Mouse (Mus musculus): ENCODE data around the gene Nktr.

Nktr gene

GRCm38 (mm10) chr9:121762248-121762647 is 43.3 kb downstream of the Nktr start:
- no peak for DNase-seq

- DNase-seq: no peak
Observed at GRCm38 (mm10) chr9:121762761-121763160, 43.8 kb downstream of the Nktr start.

- no peak for DNase-seq
Observed at GRCm38 (mm10) chr9:121763716-121764115, 44.7 kb downstream of the Nktr start.

- DNase-seq: peak; percentile 72
Observed at GRCm38 (mm10) chr9:121765166-121765855, 46.3 kb downstream of the Nktr start.

- DNase-seq: no peak
Observed at GRCm38 (mm10) chr9:121772412-121772811, 53.4 kb downstream of the Nktr start.

GRCm38 (mm10) chr9:121775951-121776350 is 57.0 kb downstream of the Nktr start:
- DNase-seq: no peak

- no peak for DNase-seq
Observed at GRCm38 (mm10) chr9:121776511-121776910, 57.5 kb downstream of the Nktr start.

DNA sequence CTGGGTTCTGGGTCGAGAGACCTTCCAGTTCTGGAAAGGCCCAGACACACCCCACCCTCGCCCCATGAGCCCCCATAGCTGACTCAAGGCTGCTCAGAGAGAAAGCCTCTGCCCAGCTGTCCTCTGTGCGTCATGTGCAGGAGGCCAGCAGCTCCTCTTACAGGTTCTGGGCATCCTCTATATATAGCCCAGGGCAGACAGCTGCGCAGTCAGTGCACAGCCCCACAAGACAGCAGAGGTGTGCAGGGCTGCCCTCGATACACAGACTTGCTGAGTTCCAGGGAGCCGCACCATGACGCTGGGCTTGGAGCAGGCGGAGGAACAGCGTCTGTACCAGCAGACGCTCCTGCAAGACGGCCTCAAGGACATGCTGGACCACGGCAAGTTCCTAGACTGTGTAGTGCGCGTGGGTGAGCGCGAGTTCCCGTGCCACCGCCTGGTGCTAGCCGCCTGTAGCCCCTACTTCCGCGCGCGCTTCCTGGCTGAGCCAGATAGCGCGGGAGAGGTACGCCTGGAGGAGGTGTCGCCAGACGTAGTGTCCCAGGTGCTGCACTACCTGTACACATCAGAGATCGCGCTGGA is 58.6 kb downstream of the Nktr start, which contains the start of gene Klhl40:
Gene Klhl40, plus strand, starts transcription at position 124 of the 582 bp plus-strand sequence.
- DNase-seq: no peak

GRCm38 (mm10) chr9:121778066-121778624 is 59.2 kb downstream of the Nktr start:
- DNase-seq: no peak

GRCm38 (mm10) chr9:121784801-121785200 is 65.8 kb downstream of the Nktr start:
- no peak for DNase-seq

DNA sequence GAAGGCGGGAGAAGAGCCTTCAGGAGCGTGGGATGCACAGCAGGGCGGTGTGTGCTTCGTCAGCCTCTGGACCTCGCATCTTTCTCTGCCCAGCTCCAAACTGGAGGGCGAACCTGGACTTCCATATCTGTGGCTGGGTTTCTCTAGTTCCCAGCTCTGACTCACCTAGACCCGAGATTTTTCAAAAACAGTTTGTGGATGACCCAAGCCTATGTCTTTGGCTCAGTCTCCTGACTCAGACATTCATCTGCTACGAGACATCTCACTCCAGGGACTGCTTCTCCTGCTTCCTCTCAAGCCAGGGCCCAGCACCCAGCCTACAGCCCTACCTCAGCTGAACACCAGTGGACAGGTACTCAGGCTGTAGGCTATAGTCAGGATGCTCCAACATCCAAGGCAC is 66.3 kb downstream of the Nktr start:
- DNase-seq: no peak

DNA sequence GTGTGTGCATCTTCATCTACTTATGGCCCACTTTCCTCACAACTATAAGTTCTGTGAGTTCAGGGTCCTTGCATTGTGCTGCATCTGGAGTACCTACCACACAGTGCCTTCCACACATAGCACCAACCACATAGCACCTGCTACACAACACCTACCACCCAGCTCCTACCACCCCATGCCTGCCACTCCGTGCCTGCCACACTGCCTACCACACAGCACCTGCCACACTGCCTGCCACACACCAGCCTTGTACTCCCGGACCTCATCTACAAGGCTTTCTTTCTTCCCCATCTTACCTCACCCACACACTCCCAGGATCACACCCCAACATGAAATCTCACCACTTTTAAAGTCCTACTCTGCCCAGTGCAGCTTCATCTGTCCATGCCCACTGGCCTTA is 67.4 kb downstream of the Nktr start:
- no peak for DNase-seq

GRCm38 (mm10) chr9:121791206-121791605 is 72.2 kb downstream of the Nktr start:
- peak; percentile 65 for DNase-seq

DNA sequence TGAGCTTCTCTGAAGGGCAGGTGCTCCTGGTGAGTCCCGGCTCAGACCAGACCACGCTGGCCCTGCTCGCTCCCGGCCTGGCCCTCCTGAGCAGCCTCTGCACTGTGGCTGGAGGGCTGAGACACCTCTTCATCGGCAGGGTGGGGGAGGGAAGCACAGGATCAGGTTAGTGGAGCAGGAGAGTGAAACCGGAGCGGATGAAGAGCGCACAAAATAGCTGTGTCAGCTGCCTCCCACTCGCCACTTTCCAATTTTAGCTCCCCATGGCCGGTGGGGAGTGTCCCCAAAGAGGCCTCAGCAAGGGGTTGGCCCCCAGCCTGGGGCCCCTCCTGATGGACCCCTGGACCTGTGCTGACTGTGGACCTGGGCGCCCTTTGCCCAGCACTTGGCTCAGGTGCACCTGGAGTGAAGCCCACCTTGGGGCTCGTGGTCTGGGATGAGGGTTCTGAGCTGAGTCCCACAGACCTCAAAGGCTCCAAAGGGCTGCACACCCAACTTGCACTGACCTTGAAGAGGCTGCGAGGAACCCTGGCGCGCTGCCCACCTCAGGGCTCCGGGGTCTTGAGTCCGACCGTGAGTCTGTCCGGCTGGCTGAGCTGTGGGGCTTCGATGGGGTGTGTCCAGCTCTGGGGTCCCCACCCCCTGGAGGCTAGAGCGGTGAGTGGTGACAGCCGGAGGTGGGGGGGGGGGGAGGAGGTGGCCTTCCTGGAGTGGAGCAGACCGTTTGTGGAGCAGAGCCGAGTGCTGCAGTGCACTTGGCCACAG is 73.0 kb downstream of the Nktr start, which contains the start of gene Hhatl:
Gene Hhatl, minus strand, starts transcription at position 751 of the 765 bp plus-strand sequence.
- DNase-seq: no peak

- peak; percentile 62 for DNase-seq
Observed at GRCm38 (mm10) chr9:121794972-121795539, 76.1 kb downstream of the Nktr start.

DNA sequence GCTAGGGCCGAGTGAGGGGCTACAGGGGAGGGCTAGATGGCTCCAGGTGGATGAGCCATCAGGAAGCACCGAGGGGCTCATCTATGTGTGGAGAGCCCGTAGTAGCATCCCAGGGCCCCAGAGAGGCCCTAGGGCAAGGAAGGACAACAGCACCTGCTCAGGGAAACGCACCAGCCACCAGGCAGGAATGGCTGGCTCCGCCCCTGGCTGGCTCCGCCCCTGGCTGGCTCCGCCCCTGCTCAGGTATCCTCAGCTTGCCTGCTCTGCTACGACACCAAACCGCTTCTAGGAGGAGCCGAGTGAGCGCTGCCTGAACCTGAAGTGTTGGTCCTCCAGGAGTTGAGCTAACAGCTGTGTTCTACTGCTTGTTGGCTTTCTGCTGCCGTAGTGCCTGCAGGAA is 78.8 kb downstream of the Nktr start:
- DNase-seq: peak; percentile 75

DNA sequence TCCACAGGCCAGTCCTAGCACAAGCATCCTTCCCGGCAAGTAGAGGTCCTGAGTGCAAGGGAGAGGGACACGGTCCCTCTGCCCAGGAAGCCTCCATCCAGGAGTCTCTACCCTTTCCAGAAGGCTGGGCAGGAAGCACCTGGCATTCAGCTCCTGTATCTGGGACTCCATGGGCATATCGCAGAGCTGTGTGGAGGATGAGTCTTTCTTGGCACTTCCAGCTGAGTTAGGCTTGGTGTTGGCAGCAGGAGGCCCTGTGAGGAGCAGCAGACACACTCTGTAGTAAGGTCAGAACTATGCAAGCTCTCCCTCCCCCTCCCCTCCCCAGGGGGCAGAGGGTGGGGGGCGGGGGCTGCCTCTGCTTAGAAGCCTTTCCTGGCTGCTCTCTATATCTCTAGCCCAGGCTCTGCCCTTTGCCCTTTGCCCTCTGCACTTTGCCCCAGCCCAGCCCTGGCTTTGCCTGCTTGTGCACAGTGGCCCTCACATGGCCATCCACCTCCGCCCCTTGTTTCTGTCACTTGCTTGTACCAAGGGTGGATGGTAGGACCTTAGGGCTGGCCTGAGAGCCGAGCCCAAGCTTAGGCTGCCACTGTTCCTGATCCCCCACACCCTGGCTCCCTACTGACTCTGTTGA is 80.0 kb downstream of the Nktr start:
- DNase-seq: no peak

GRCm38 (mm10) chr9:121802747-121803146 is 83.8 kb downstream of the Nktr start:
- no peak for DNase-seq

All from lung, postnatal 36 days (tissue).